Mouse (Mus musculus) liver, embryonic 12.5 days (tissue): ENCODE data around the gene Ankrd44. TPM values are rescaled to one million over a fixed set of nuclear protein-coding genes. Genes with fewer than 3 reads are reported as not detected.

Experiments
- ATAC-seq: fragments of 200-750 bp; cut with Nextera tagmentation; 2 replicates; pipeline ENCODE4 v1.8.0; 2017; ENCODE audit warnings: moderate number of reproducible peaks, mild to moderate bottlenecking, moderate library complexity
- H3K27ac ChIP-seq: fragments of 300-500 bp; sonication (generic); 2 replicates; pipeline ENCODE4 v1.5.1; 2016; ENCODE audit warnings: mild to moderate bottlenecking
- H3K27me3 ChIP-seq: fragments of 300-500 bp; sonication (generic); replicated peaks from 2 replicates; pipeline ENCODE4 v1.6.1; 2016; ENCODE audit warnings: mild to moderate bottlenecking, moderate library complexity
- H3K36me3 ChIP-seq: fragments of 300-500 bp; sonication (generic); 2 replicates; pipeline ENCODE4 v1.6.1; 2016; ENCODE audit warnings: mild to moderate bottlenecking, moderate library complexity
- H3K4me1 ChIP-seq: fragments of 300-500 bp; sonication (generic); 2 replicates; pipeline ENCODE4 v1.6.1; 2016
- H3K4me2 ChIP-seq: fragments of 300-500 bp; sonication (generic); 2 replicates; pipeline ENCODE4 v1.6.1; 2016; ENCODE audit warnings: mild to moderate bottlenecking, moderate library complexity
- H3K4me3 ChIP-seq: fragments of 300-500 bp; sonication (generic); 2 replicates; pipeline ENCODE4 v1.5.1; 2016; ENCODE audit warnings: mild to moderate bottlenecking, moderate library complexity
- H3K9ac ChIP-seq: fragments of 300-500 bp; sonication (generic); 2 replicates; pipeline ENCODE4 v1.6.1; 2016; ENCODE audit warnings: mild to moderate bottlenecking, moderate library complexity
- H3K9me3 ChIP-seq: fragments of 300-500 bp; sonication (generic); replicated peaks from 2 replicates; pipeline ENCODE4 v1.6.1; 2016; ENCODE audit warnings: mild to moderate bottlenecking, moderate library complexity
- WGBS: fragments of 180-500 bp; shearing (Covaris S2); methylation state at CpG from one replicate; pipeline ENCODE4 v1.1.7; 2016; ENCODE audit not compliant: insufficient replicate concordance; 5-methylcytosine and 5-hydroxymethylcytosine counted together
- polyA plus RNA-seq: library from polyadenylated mRNA; unstranded; fragments of >200 nt; fragmentation: Nextera tagmentation; extraction: Ambion mirVana; gene quantifications from 2 replicates; pipeline ENCODE4 v1.2.1, GENCODE M21; 2016

The Ankrd44 gene
- polyA plus RNA-seq, 1 experiment from 2014 or later = 4.5 TPM

GRCm38 (mm10) chr1:54877423-54878073 lies 48.6 kb downstream of the Ankrd44 start:
- no peak overlapping the region for H3K4me2 ChIP-seq
- H3K27ac ChIP-seq = no peak overlapping the region
- no peaks in the 10 kb centered on the region for H3K36me3 ChIP-seq
- no peaks in the 10 kb centered on the region for H3K9me3 ChIP-seq
- no peaks in the 10 kb centered on the region for H3K27me3 ChIP-seq
- H3K9ac ChIP-seq = no peak overlapping the region
- no peaks in the 10 kb centered on the region for H3K4me1 ChIP-seq
- no peak overlapping the region for H3K4me3 ChIP-seq
- ATAC-seq = no peak
- 75% methylated on average over 10 of the region's 10 CpGs for WGBS

GRCm38 (mm10) chr1:54877014-54877413 lies 49.2 kb downstream of the Ankrd44 start:
- H3K4me2 ChIP-seq = no peak overlapping the region
- no peaks in the 10 kb centered on the region for H3K27me3 ChIP-seq
- no peak for ATAC-seq
- no peak overlapping the region for H3K4me3 ChIP-seq
- H3K9me3 ChIP-seq = no peaks in the 10 kb centered on the region
- H3K4me1 ChIP-seq = no peaks in the 10 kb centered on the region
- 84% methylated on average over 5 of the region's 5 CpGs for WGBS
- H3K9ac ChIP-seq = no peak overlapping the region
- H3K27ac ChIP-seq = no peak overlapping the region
- H3K36me3 ChIP-seq = no peaks in the 10 kb centered on the region

GRCm38 (mm10) chr1:54874094-54874493 lies 52.1 kb downstream of the Ankrd44 start:
- ATAC-seq = no peak
- Histone ChIP-seq H3K4me3 (no peak overlapping the region), H3K36me3 (no peaks in the 10 kb centered on the region), H3K27me3 (no peaks in the 10 kb centered on the region), H3K4me1 (0 out of 2 replicates have a peak, but pooled peaks cover 13% of the 10 kb centered on the region), H3K9me3 (no peaks in the 10 kb centered on the region), H3K27ac (no peak overlapping the region), H3K9ac (no peak overlapping the region), H3K4me2 (no peak overlapping the region)
- 29% methylated on average over 6 of the region's 6 CpGs for WGBS

- ATAC-seq = no peak
- H3K9ac ChIP-seq = no peak overlapping the region
- 75% methylated on average over 9 of the region's 9 CpGs for WGBS
- no peaks in the 10 kb centered on the region for H3K36me3 ChIP-seq
- H3K27me3 ChIP-seq = no peaks in the 10 kb centered on the region
- no peak overlapping the region for H3K4me3 ChIP-seq
- H3K27ac ChIP-seq = no peak overlapping the region
- no peaks in the 10 kb centered on the region for H3K9me3 ChIP-seq
- H3K4me2 ChIP-seq = no peak overlapping the region
- H3K4me1 ChIP-seq = peaks cover 22% of the 10 kb centered on the region
Observed at GRCm38 (mm10) chr1:54872857-54873616, 53.1 kb downstream of the Ankrd44 start.

GRCm38 (mm10) chr1:54871321-54871720 lies 54.9 kb downstream of the Ankrd44 start:
- 15% methylated on average over 1 of the region's 1 CpGs for WGBS
- Histone ChIP-seq H3K9me3 (no peaks in the 10 kb centered on the region), H3K27me3 (no peaks in the 10 kb centered on the region), H3K9ac (no peak overlapping the region), H3K4me2 (no peak overlapping the region), H3K4me3 (no peak overlapping the region), H3K27ac (no peak overlapping the region), H3K4me1 (peaks cover 35% of the 10 kb centered on the region), H3K36me3 (no peaks in the 10 kb centered on the region)
- no peak for ATAC-seq

- no peaks in the 10 kb centered on the region for H3K9me3 ChIP-seq
- no peak overlapping the region for H3K27ac ChIP-seq
- H3K4me2 ChIP-seq = no peak overlapping the region
- no peak overlapping the region for H3K4me3 ChIP-seq
- H3K36me3 ChIP-seq = no peaks in the 10 kb centered on the region
- no peaks in the 10 kb centered on the region for H3K27me3 ChIP-seq
- no peak overlapping the region for H3K9ac ChIP-seq
- ATAC-seq = no peak
- peaks cover 40% of the 10 kb centered on the region for H3K4me1 ChIP-seq
- 52% methylated on average over 2 of the region's 2 CpGs for WGBS
Observed at GRCm38 (mm10) chr1:54870634-54871033, 55.6 kb downstream of the Ankrd44 start.

- H3K27ac ChIP-seq = 0 out of 2 replicates have a peak overlapping the region, but pooled peaks have one; percentile 34
- ATAC-seq = no peak
- no peaks in the 10 kb centered on the region for H3K27me3 ChIP-seq
- peaks cover 52% of the 10 kb centered on the region for H3K4me1 ChIP-seq
- H3K9me3 ChIP-seq = no peaks in the 10 kb centered on the region
- no peaks in the 10 kb centered on the region for H3K36me3 ChIP-seq
- WGBS = 58% methylated on average over 4 of the region's 4 CpGs
- H3K4me2 ChIP-seq = no peak overlapping the region
- no peak overlapping the region for H3K9ac ChIP-seq
- no peak overlapping the region for H3K4me3 ChIP-seq
Observed at GRCm38 (mm10) chr1:54867226-54867625, 59.0 kb downstream of the Ankrd44 start.

GRCm38 (mm10) chr1:54866131-54866530 lies 60.1 kb downstream of the Ankrd44 start:
- no peaks in the 10 kb centered on the region for H3K36me3 ChIP-seq
- ATAC-seq = no peak
- H3K9ac ChIP-seq = no peak overlapping the region
- H3K4me3 ChIP-seq = no peak overlapping the region
- 64% methylated on average over 3 of the region's 3 CpGs for WGBS
- H3K4me2 ChIP-seq = no peak overlapping the region
- no peaks in the 10 kb centered on the region for H3K27me3 ChIP-seq
- no peak overlapping the region for H3K27ac ChIP-seq
- H3K9me3 ChIP-seq = no peaks in the 10 kb centered on the region
- H3K4me1 ChIP-seq = peaks cover 47% of the 10 kb centered on the region

GRCm38 (mm10) chr1:54864928-54865652 lies 61.1 kb downstream of the Ankrd44 start:
- WGBS = 34% methylated on average over 7 of the region's 7 CpGs
- H3K4me1 ChIP-seq = peaks cover 46% of the 10 kb centered on the region

GRCm38 (mm10) chr1:54860361-54860760 lies 65.8 kb downstream of the Ankrd44 start:
- Histone ChIP-seq H3K36me3 (no peaks in the 10 kb centered on the region), H3K4me1 (peaks cover 27% of the 10 kb centered on the region), H3K27ac (no peak overlapping the region), H3K9me3 (no peaks in the 10 kb centered on the region), H3K27me3 (no peaks in the 10 kb centered on the region), H3K4me2 (no peak overlapping the region), H3K9ac (no peak overlapping the region), H3K4me3 (no peak overlapping the region)
- ATAC-seq = no peak
- WGBS = 60% methylated on average over 5 of the region's 5 CpGs

More at GRCm38 (mm10) chr1:54864928-54865652, 61.1 kb downstream of the Ankrd44 start:
- no peak overlapping the region for H3K27ac ChIP-seq
- H3K9ac ChIP-seq = no peak overlapping the region
- H3K36me3 ChIP-seq = no peaks in the 10 kb centered on the region
- no peak overlapping the region for H3K4me3 ChIP-seq
- no peaks in the 10 kb centered on the region for H3K9me3 ChIP-seq
- no peak for ATAC-seq
- H3K27me3 ChIP-seq = no peaks in the 10 kb centered on the region
- H3K4me2 ChIP-seq = no peak overlapping the region

- H3K4me2 ChIP-seq = no peak overlapping the region
- H3K4me1 ChIP-seq = peaks cover 22% of the 10 kb centered on the region
- no peak overlapping the region for H3K27ac ChIP-seq
- ATAC-seq = no peak
- no peaks in the 10 kb centered on the region for H3K27me3 ChIP-seq
- no peak overlapping the region for H3K9ac ChIP-seq
- H3K36me3 ChIP-seq = no peaks in the 10 kb centered on the region
- H3K9me3 ChIP-seq = no peaks in the 10 kb centered on the region
- H3K4me3 ChIP-seq = no peak overlapping the region
Observed at GRCm38 (mm10) chr1:54859876-54860275, 66.3 kb downstream of the Ankrd44 start.

- ATAC-seq = no peak
- Histone ChIP-seq H3K27me3 (no peaks in the 10 kb centered on the region), H3K4me3 (no peak overlapping the region), H3K27ac (no peak overlapping the region), H3K36me3 (no peaks in the 10 kb centered on the region), H3K9ac (no peak overlapping the region), H3K4me1 (peaks cover 17% of the 10 kb centered on the region), H3K9me3 (no peaks in the 10 kb centered on the region), H3K4me2 (no peak overlapping the region)
- 88% methylated on average over 2 of the region's 2 CpGs for WGBS
Observed at GRCm38 (mm10) chr1:54858898-54859297, 67.3 kb downstream of the Ankrd44 start.
